Mouse (Mus musculus): ENCODE results near the gene Kifc3. TPM values are rescaled to one million over a fixed set of nuclear protein-coding genes. Genes with fewer than 3 reads are reported as not detected.

Gene Kifc3
- polyA plus RNA-seq (2014; fragmentation: Nextera tagmentation; extraction: Ambion mirVana): 13.5 and 19.8 TPM in 2 replicates

DNA sequence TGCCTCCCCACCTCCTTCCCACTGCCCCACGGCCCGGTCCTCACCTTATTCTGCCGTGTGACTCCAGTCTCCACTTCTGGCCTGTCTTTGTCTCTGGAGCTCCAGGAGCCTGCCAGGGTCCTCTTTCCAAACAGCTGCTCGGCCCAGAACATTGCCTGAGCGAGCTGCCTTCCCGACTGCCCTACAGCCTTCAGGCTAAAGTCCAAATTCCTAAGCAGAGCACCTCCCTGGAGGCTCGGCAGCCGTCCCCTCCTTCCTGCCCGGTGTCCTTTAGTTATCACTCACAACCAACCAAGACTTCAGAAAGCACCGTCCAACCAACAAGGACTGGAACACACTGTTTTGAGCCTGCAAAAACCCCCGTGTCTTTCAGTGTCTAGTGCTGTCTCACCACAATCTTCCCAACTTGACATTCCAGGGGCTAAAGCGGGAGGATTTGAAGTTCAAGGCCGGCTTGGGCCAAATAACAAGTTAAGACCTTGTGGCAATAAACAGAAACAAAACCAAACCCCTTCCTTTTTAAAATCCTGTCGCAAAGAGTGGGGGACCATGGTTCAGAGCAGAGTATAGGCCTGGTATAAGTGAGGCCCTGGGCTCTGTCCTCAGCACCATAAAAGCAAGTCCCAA is at the start of gene Kifc3:
Gene Kifc3 (minus strand): TSS at position 164 of the 627 bp plus-strand sequence.
- Histone ChIP-seq H3K27me3 (ENCODE audit: control insufficient read depth, insufficient read depth, low read length) (no peaks in the 10 kb centered on the region), H3K9me3 (ENCODE audit: control insufficient read depth, low read length) (no peaks in the 10 kb centered on the region), H3K4me2 (replicated peaks; ENCODE audit: low read depth, low read length) (no peak within 1 kb of the TSS), H3K9ac (ENCODE audit: low read depth, low read length) (no peak within 1 kb of the TSS), H3K4me3 (ENCODE audit: low read length) (no peak within 1 kb of the TSS), H3K27ac (ENCODE audit: low read depth, low read length) (no peak within 1 kb of the TSS), H3K36me3 (ENCODE audit: control insufficient read depth, insufficient read depth, low read length) (no peaks in the 10 kb centered on the region), H3K4me1 (ENCODE audit: control insufficient read depth, insufficient read depth, low read length) (no peaks in the 10 kb centered on the region)
- ATAC-seq (ENCODE audit: low FRiP score, low TSS enrichment): no peak
- 58% methylated on average over 14 of the region's 14 CpGs for WGBS

DNA sequence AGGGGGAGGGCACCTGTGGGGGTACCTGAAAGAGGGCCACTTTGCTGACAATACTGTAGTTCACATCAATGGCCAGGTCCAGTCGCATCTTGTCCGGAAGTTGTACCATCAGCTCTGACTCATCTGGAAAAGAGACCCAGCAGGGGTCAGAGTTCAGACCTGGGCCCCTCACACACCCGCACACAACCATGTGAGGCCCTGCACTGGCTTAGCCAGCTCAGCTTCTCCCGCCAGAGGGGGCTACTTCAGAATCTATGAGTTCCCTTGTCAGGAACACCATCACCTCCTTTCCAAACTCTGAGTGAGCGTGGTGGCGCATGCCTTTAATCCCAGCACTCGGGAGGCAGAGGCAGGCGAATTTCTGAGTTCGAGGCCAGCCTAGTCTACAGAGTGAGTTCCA is 49.4 kb upstream of the Kifc3 start:
- WGBS: 60% methylated on average over 9 of the region's 9 CpGs
- Histone ChIP-seq H3K27ac (ENCODE audit: low read depth, low read length) (no peak overlapping the region), H3K36me3 (ENCODE audit: control insufficient read depth, insufficient read depth, low read length) (no peaks in the 10 kb centered on the region), H3K27me3 (ENCODE audit: control insufficient read depth, insufficient read depth, low read length) (no peaks in the 10 kb centered on the region), H3K4me3 (ENCODE audit: low read length) (no peak overlapping the region), H3K4me2 (replicated peaks; ENCODE audit: low read depth, low read length) (no peak overlapping the region), H3K9me3 (ENCODE audit: control insufficient read depth, low read length) (no peaks in the 10 kb centered on the region), H3K9ac (ENCODE audit: low read depth, low read length) (no peak overlapping the region), H3K4me1 (ENCODE audit: control insufficient read depth, insufficient read depth, low read length) (no peaks in the 10 kb centered on the region)
- no peak for ATAC-seq (ENCODE audit: low FRiP score, low TSS enrichment)

DNA sequence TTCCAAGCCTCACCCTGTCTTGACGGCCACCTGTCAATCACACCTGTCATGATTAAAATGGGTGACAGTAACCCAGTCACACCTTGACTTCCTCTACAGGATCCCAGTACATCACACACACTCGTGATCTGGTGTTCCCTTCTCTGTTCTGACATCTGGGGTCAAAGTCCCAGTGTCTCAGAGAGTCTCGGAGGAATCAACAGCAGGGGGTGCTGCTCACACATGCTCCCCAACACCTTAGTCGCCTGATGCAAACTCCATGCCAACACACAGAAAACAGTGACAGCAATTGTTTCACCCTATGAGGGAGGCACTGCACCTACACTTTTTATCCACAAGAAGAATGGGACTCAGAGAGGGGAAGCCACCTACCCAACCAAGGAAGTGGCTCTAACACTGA is 47.2 kb upstream of the Kifc3 start:
- Histone ChIP-seq H3K4me2 (replicated peaks; ENCODE audit: low read depth, low read length) (no peak overlapping the region), H3K27ac (ENCODE audit: low read depth, low read length) (no peak overlapping the region), H3K9ac (ENCODE audit: low read depth, low read length) (no peak overlapping the region), H3K36me3 (ENCODE audit: control insufficient read depth, insufficient read depth, low read length) (no peaks in the 10 kb centered on the region), H3K9me3 (ENCODE audit: control insufficient read depth, low read length) (no peaks in the 10 kb centered on the region), H3K4me3 (ENCODE audit: low read length) (no peak overlapping the region), H3K27me3 (ENCODE audit: control insufficient read depth, insufficient read depth, low read length) (no peaks in the 10 kb centered on the region), H3K4me1 (ENCODE audit: control insufficient read depth, insufficient read depth, low read length) (no peaks in the 10 kb centered on the region)
- ATAC-seq (ENCODE audit: low FRiP score, low TSS enrichment): no peak
- 53% methylated on average over 4 of the region's 4 CpGs for WGBS

DNA sequence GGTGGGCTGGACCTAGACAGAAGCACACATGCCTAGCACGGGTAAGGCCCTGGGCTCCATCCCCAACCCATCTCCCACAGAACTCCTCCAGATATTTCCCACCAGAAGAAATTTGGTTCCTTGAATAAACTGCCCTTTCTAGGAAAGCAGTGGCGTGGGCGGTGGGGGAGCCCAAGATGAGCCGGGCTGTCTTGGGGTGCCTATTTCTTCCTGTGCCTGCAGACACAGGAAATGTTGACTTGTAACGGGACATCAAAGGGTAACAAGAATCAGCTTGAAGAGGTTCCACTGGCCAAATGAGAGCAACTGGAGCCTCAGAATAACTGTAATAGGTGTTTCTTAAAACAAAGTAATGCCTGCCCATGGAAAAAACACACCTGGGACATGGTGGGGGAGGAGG is 44.7 kb upstream of the Kifc3 start:
- Histone ChIP-seq H3K27me3 (ENCODE audit: control insufficient read depth, insufficient read depth, low read length) (no peaks in the 10 kb centered on the region), H3K4me1 (ENCODE audit: control insufficient read depth, insufficient read depth, low read length) (no peaks in the 10 kb centered on the region; the same call in 1 of the 2 replicates), H3K27ac (ENCODE audit: low read depth, low read length) (no peak overlapping the region), H3K9me3 (ENCODE audit: control insufficient read depth, low read length) (no peaks in the 10 kb centered on the region), H3K4me3 (ENCODE audit: low read length) (no peak overlapping the region), H3K4me2 (replicated peaks; ENCODE audit: low read depth, low read length) (no peak overlapping the region), H3K36me3 (ENCODE audit: control insufficient read depth, insufficient read depth, low read length) (no peaks in the 10 kb centered on the region), H3K9ac (ENCODE audit: low read depth, low read length) (no peak overlapping the region)
- no peak for ATAC-seq (ENCODE audit: low FRiP score, low TSS enrichment)
- 68% methylated on average over 5 of the region's 5 CpGs for WGBS

DNA sequence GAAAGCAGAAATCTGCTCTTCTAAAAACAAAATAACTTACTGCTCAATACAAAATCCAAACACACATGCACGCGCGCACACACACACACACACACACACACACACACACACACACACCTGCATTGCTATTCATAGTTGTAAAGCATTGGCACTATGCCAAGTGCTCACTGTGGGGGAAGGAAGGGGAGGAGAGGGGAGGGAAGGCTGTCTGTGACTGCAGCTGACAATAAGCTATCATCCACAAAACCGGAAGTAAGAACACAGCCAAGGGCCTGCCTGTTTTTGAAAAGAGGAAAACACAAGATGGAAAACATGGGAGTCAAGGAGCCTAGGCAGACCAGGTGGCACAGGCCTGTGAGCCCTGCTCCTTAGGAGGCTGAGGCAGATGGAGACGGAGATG is 42.6 kb upstream of the Kifc3 start:
- H3K4me3 ChIP-seq (ENCODE audit: low read length): no peak overlapping the region
- no peaks in the 10 kb centered on the region; the same call in 1 of the 2 replicates for H3K4me1 ChIP-seq (ENCODE audit: control insufficient read depth, insufficient read depth, low read length)
- no peak for ATAC-seq (ENCODE audit: low FRiP score, low TSS enrichment)
- no peaks in the 10 kb centered on the region for H3K9me3 ChIP-seq (ENCODE audit: control insufficient read depth, low read length)
- H3K36me3 ChIP-seq (ENCODE audit: control insufficient read depth, insufficient read depth, low read length): no peaks in the 10 kb centered on the region
- no peak overlapping the region for H3K27ac ChIP-seq (ENCODE audit: low read depth, low read length)
- H3K4me2 ChIP-seq (replicated peaks; ENCODE audit: low read depth, low read length): no peak overlapping the region
- no peaks in the 10 kb centered on the region for H3K27me3 ChIP-seq (ENCODE audit: control insufficient read depth, insufficient read depth, low read length)
- no peak overlapping the region for H3K9ac ChIP-seq (ENCODE audit: low read depth, low read length)
- WGBS: 67% methylated on average over 5 of the region's 5 CpGs

DNA sequence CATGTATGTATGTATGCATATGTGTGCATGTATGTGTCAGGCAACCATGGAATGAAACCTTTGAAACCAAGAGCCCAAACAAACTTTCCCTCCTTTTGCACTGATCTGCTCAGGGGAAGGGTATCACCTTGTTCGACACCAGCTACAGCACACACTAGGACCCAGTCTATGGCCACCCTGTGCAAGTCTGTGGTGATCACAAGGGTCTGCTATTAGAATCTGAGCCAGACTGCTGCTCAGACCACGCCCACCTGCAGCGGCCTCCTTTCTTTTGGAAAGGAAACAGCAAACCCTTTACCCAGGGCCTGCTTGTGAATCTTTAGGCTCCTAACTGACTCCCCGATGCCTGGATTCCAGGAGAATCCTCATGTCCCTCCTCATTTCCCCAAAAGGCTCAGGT is 41.2 kb upstream of the Kifc3 start:
- H3K27me3 ChIP-seq (ENCODE audit: control insufficient read depth, insufficient read depth, low read length): no peaks in the 10 kb centered on the region
- WGBS: 67% methylated on average over 4 of the region's 4 CpGs
- no peak overlapping the region for H3K4me2 ChIP-seq (replicated peaks; ENCODE audit: low read depth, low read length)
- H3K27ac ChIP-seq (ENCODE audit: low read depth, low read length): no peak overlapping the region
- H3K4me1 ChIP-seq (ENCODE audit: control insufficient read depth, insufficient read depth, low read length): no peaks in the 10 kb centered on the region; the same call in 1 of the 2 replicates
- ATAC-seq (ENCODE audit: low FRiP score, low TSS enrichment): no peak
- H3K36me3 ChIP-seq (ENCODE audit: control insufficient read depth, insufficient read depth, low read length): no peaks in the 10 kb centered on the region
- no peak overlapping the region for H3K9ac ChIP-seq (ENCODE audit: low read depth, low read length)
- no peaks in the 10 kb centered on the region for H3K9me3 ChIP-seq (ENCODE audit: control insufficient read depth, low read length)
- no peak overlapping the region for H3K4me3 ChIP-seq (ENCODE audit: low read length)

DNA sequence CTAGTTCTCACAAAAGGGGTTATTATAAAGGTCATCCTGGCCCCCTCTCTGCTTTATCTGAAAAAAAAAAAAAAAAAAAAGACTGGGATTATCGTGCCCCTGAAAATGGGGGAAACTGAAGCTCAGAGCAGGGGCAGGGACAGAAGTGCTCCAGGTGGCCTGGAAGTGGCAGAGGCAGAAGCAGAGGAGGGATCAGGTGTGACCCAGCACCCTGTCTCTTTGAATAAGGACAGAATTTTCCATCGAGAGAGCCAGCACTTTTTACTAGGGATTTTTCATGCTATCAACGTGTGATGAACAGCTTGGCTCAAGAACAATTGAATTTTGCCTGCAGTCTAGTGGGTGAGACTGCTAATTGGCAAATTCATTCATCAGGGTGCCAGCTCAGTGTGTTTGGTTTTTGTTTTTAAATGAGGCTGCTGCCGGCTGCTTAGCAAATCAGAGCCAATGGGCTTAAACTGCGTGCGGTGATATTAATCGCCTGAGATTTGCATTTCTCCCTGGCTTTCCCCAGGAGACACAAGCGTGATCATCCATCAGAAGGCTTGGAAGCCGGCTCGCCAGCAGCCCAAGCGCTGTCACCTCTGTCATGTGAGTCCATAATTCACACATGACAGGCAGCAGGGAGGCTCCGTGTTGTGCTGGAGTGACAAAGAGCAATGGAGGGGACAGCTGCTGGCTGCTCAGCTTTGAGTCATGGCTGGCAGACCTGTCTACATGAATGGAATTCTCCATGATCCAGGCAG is 40.4 kb upstream of the Kifc3 start:
- Histone ChIP-seq H3K27ac (ENCODE audit: low read depth, low read length) (no peak overlapping the region), H3K9ac (ENCODE audit: low read depth, low read length) (no peak overlapping the region), H3K4me1 (ENCODE audit: control insufficient read depth, insufficient read depth, low read length) (no peaks in the 10 kb centered on the region; the same call in 1 of the 2 replicates), H3K36me3 (ENCODE audit: control insufficient read depth, insufficient read depth, low read length) (no peaks in the 10 kb centered on the region), H3K27me3 (ENCODE audit: control insufficient read depth, insufficient read depth, low read length) (no peaks in the 10 kb centered on the region), H3K9me3 (ENCODE audit: control insufficient read depth, low read length) (no peaks in the 10 kb centered on the region), H3K4me3 (ENCODE audit: low read length) (no peak overlapping the region), H3K4me2 (replicated peaks; ENCODE audit: low read depth, low read length) (no peak overlapping the region)
- 32% methylated on average over 12 of the region's 12 CpGs for WGBS
- ATAC-seq (ENCODE audit: low FRiP score, low TSS enrichment): no peak

DNA sequence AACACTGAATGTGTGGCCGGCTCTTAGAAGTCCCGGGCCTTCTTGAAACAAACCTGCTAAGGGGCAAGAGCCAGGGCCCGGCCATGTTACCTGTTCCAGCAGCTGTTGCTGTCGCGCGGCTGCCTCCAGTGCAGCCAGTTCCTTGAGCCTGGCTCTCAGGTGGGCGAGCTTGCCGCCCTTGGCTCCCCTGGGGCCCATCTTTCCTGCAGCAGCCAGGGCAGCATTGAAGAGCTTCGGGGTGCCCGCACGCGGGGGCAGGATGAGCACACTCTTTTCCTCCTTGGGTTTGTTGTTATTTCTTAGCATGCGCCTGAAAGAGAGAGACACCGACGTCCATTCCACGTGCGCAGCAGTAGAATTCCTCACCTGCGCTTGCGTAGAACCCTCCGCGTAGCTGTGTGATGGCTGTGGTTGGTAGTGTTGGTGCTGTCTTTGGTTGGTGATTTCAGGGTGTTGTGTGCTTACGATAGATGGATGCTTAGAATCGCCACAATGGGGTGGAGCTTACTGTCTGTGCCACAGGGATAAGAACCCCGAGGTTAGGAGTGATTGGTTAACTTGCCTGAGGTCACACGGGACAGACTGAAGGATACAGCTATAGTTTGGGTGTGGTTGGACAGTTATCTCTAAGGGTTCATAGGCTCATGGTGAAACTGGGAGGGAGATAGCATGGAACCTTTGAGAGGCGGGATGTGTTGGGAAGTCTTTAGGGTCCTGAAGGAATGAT is 39.6 kb upstream of the Kifc3 start:
- no peaks in the 10 kb centered on the region for H3K36me3 ChIP-seq (ENCODE audit: control insufficient read depth, insufficient read depth, low read length)
- H3K27ac ChIP-seq (ENCODE audit: low read depth, low read length): no peak overlapping the region
- no peaks in the 10 kb centered on the region for H3K9me3 ChIP-seq (ENCODE audit: control insufficient read depth, low read length)
- H3K4me2 ChIP-seq (replicated peaks; ENCODE audit: low read depth, low read length): no peak overlapping the region
- no peak overlapping the region for H3K4me3 ChIP-seq (ENCODE audit: low read length)
- H3K27me3 ChIP-seq (ENCODE audit: control insufficient read depth, insufficient read depth, low read length): no peaks in the 10 kb centered on the region
- no peak for ATAC-seq (ENCODE audit: low FRiP score, low TSS enrichment)
- H3K9ac ChIP-seq (ENCODE audit: low read depth, low read length): no peak overlapping the region
- H3K4me1 ChIP-seq (ENCODE audit: control insufficient read depth, insufficient read depth, low read length): no peaks in the 10 kb centered on the region; the same call in 1 of the 2 replicates
- WGBS: 91% methylated on average over 26 of the region's 26 CpGs

DNA sequence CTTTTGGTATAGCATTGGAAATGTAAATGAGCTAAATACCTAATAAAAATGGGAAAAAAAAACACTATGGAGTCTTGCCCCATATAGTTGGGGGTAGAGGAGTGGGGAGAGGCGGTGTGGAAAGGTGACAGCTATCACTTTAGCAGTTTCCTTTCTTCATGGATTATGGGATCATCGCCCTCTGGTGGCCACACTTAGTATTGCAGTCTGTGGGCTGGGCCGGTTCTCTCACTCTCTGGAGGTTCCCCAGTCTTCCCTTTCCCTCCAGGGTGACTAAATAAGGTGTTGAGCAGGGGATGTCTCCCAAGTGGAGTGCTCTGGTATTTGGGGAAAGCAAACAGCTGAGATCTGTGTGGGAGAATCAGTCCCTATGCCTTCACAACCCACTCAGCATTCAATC is 33.1 kb upstream of the Kifc3 start:
- H3K9ac ChIP-seq (ENCODE audit: low read depth, low read length): no peak overlapping the region
- no peaks in the 10 kb centered on the region for H3K9me3 ChIP-seq (ENCODE audit: control insufficient read depth, low read length)
- H3K27me3 ChIP-seq (ENCODE audit: control insufficient read depth, insufficient read depth, low read length): no peaks in the 10 kb centered on the region
- WGBS: 2% methylated on average over 3 of the region's 3 CpGs
- H3K4me1 ChIP-seq (ENCODE audit: control insufficient read depth, insufficient read depth, low read length): no peaks in the 10 kb centered on the region
- H3K27ac ChIP-seq (ENCODE audit: low read depth, low read length): no peak overlapping the region
- no peaks in the 10 kb centered on the region for H3K36me3 ChIP-seq (ENCODE audit: control insufficient read depth, insufficient read depth, low read length)
- no peak overlapping the region for H3K4me3 ChIP-seq (ENCODE audit: low read length)
- ATAC-seq (ENCODE audit: low FRiP score, low TSS enrichment): 0 out of 2 replicates have a peak, but pooled peaks have one; percentile 53
- H3K4me2 ChIP-seq (replicated peaks; ENCODE audit: low read depth, low read length): no peak overlapping the region
